Mouse (Mus musculus): Measurements from ENCODE around the gene Hes1.

Gene Hes1

GRCm38 (mm10) chr16:30114451-30114850 is 50.3 kb downstream of the Hes1 start:
- no peak for DNase-seq (ENCODE audit: low spot score in 2 of 2)

Data from frontal cortex, postnatal 10 days (tissue).